Mouse (Mus musculus): ENCODE data around the gene Tmem30b. TPM values are rescaled to one million over a fixed set of nuclear protein-coding genes. Genes with fewer than 3 reads are reported as not detected.
A peak's percentile ranks its signal among the peaks of the same experiment; 100 is the strongest.

Gene Tmem30b
- polyA plus RNA-seq, 1 experiment from 2014 or later, result 15.2 TPM

DNA sequence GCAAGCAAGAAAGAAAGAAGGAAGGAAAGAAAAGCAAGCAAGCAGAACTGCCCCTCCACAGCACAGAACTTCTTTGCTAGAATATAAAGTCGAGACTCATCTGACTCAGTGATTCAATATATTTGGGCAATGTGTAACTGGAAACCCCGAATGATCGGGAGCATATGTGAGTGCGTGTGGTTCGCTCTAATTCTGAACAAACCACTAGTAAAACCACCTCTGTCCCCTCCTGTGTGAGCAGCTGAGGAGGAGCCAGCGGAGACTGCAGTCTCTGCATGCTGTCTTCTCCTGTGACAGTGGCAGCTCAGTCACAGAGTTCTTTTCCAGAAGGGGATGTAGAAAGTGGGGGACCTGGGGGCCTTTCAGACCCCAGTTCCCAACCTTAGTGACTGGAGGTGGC, 31.5 kb downstream of the Tmem30b start:
- H3K9ac ChIP-seq, result no peak overlapping the region
- no peak overlapping the region for H3K27ac ChIP-seq
- H3K27me3 ChIP-seq, result 0 out of 2 replicates have a peak, but pooled peaks cover 7% of the 10 kb centered on the region
- WGBS, result 13% methylated on average over 6 of the region's 6 CpGs
- H3K4me3 ChIP-seq, result no peak overlapping the region
- no peaks in the 10 kb centered on the region for H3K36me3 ChIP-seq
- H3K4me2 ChIP-seq (replicated peaks), result no peak overlapping the region
- H3K4me1 ChIP-seq, result peaks cover 45% of the 10 kb centered on the region
- H3K9me3 ChIP-seq, result no peaks in the 10 kb centered on the region
- ATAC-seq (ENCODE audit: insufficient number of reproducible peaks, insufficient read depth, low FRiP score, low TSS enrichment), result no peak

DNA sequence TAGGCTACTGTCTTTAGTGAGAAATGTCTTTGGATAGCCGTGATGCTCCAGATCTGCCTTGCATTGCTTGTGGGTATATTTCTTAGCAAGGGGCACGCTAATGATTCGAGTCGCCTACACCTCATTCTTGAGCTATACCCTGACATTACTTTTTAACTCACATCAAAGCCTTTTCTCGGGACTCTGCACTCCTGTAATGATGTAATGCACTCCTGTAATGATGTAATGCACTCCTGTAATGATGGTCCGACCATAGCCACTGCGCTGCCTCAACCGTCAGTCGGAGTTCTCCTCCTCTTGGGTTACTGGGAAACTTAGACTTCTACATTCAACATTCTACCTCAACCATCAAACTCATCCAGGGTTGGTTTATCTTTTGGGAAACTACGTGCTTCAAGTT, 32.2 kb downstream of the Tmem30b start:
- Histone ChIP-seq H3K27me3 (0 out of 2 replicates have a peak, but pooled peaks cover 6% of the 10 kb centered on the region), H3K4me2 (replicated peaks) (no peak overlapping the region), H3K9me3 (no peaks in the 10 kb centered on the region), H3K27ac (no peak overlapping the region), H3K4me1 (peaks cover 40% of the 10 kb centered on the region), H3K4me3 (no peak overlapping the region), H3K36me3 (no peaks in the 10 kb centered on the region), H3K9ac (no peak overlapping the region)
- WGBS, result 80% methylated on average over 10 of the region's 10 CpGs
- no peak for ATAC-seq (ENCODE audit: insufficient number of reproducible peaks, insufficient read depth, low FRiP score, low TSS enrichment)

DNA sequence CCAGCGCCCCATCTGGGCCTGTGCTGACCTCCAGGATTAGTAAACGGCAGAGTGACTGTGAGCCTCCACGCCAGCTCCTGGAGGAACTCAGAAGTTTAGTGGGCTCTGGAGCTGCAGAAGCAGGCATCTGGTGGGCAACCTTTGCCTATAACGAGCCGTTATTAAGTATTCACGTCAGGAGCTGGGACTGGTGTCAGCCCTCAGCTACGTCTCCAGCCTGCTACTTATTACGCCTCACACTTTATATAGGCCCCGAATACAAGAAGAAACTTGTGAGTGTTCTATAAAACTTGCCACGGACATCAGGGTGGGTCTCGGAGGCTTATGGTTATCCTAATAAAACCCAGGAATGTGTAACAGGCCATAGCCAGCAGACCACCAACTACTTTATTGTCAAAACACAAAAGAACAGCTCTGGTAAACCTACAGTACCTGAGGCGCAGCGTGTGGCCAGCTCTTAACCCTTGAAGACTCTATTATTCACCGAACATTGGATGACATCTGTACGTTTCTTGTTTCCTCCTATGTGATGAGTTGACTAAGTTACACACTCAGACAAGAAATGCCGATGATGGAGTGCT, 34.6 kb downstream of the Tmem30b start:
- Histone ChIP-seq H3K9ac (no peak overlapping the region), H3K27me3 (no peaks in the 10 kb centered on the region), H3K4me2 (replicated peaks) (no peak overlapping the region; the same call in 1 of the 2 replicates), H3K4me3 (no peak overlapping the region), H3K27ac (peak overlapping the region; percentile 59), H3K9me3 (no peaks in the 10 kb centered on the region), H3K36me3 (no peaks in the 10 kb centered on the region), H3K4me1 (peaks cover 45% of the 10 kb centered on the region)
- no peak for ATAC-seq (ENCODE audit: insufficient number of reproducible peaks, insufficient read depth, low FRiP score, low TSS enrichment)
- 47% methylated on average over 16 of the region's 16 CpGs for WGBS

DNA sequence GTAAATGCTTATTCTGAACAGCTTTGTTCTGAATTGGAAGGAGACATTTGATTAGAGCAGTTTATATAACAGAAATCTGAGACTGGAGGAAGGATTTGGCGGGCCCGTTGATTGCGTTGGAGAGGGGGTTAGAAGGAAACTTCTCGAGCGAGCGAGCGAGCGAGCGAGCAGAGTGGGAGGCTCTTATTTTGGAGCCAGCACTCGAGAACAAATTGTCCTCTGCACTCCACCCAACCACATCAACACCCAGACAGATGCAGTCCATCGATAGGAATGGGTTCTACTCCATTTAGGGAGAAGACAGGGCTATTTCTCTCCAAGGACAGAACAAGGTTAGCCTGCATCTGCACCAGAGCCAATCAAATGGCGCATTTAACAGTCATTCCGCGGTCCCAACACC, 39.1 kb downstream of the Tmem30b start:
- peak overlapping the region; percentile 22; the same call in 1 of the 2 replicates for H3K4me2 ChIP-seq (replicated peaks)
- H3K27me3 ChIP-seq, result no peaks in the 10 kb centered on the region
- no peak overlapping the region for H3K9ac ChIP-seq
- H3K36me3 ChIP-seq, result no peaks in the 10 kb centered on the region
- H3K9me3 ChIP-seq, result no peaks in the 10 kb centered on the region
- H3K4me1 ChIP-seq, result peaks cover 29% of the 10 kb centered on the region
- no peak overlapping the region for H3K4me3 ChIP-seq
- WGBS, result 53% methylated on average over 14 of the region's 14 CpGs
- H3K27ac ChIP-seq, result 0 out of 2 replicates have a peak overlapping the region, but pooled peaks have one; percentile 69
- peak; percentile 7; the same call in 1 of the 2 replicates for ATAC-seq (ENCODE audit: insufficient number of reproducible peaks, insufficient read depth, low FRiP score, low TSS enrichment)

DNA sequence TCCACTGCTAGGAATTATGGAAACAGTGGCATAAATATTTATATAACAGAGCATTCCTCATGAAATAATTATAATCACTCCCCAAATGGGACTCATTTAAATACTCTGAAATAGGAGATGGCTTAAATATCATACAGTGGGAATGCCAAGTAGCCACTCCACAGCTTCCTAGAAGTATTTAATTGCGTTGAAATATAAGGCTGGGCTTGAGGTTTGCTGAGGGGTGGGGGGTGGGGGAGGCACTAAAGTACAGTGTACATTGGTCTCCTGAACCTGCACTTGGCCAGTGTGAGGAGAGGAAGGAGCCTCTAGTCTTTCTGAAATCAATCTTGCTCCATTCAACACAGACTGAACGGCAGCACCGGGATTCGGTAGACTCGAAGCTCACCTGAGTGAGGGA, 39.5 kb downstream of the Tmem30b start:
- 56% methylated on average over 5 of the region's 5 CpGs for WGBS
- Histone ChIP-seq H3K36me3 (no peaks in the 10 kb centered on the region), H3K9me3 (no peaks in the 10 kb centered on the region), H3K9ac (no peak overlapping the region), H3K4me1 (peaks cover 25% of the 10 kb centered on the region), H3K4me3 (no peak overlapping the region), H3K27me3 (no peaks in the 10 kb centered on the region), H3K4me2 (replicated peaks) (peak overlapping the region; percentile 22; the same call in 1 of the 2 replicates), H3K27ac (peak overlapping the region; percentile 69; the same call in 1 of the 2 replicates)
- ATAC-seq (ENCODE audit: insufficient number of reproducible peaks, insufficient read depth, low FRiP score, low TSS enrichment), result peak; percentile 62; the same call in 1 of the 2 replicates

DNA sequence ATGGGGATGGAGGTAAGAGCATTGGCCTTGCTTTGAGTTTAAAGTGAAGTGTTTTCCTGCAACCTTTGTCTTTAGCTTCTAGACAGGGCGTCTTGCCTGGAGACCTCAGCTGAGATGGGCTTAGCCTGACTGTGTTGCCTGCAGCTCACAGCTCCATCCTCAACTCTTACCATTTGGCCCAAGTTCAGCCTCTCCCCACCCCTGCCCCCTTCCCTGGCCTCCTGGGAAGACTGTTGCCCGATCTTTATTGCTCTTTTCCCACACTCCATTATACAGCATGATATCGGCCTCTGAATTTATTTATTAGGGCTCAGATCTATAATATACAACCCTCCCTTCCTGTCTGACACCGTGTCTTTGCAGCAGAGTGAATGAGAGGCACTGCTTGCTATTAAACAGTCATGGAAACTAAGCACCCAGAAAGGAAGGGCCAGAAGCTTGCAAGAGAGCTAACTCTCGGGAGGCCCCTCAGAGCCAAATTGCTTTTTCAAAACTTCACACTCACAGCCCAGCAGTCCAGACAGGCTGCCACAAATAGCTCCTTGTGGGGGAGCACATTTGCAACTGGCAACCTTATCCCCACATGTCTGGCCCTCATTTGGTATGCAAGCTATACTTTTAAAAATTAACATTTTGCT, 45.4 kb downstream of the Tmem30b start:
- H3K9me3 ChIP-seq, result no peaks in the 10 kb centered on the region
- no peak for ATAC-seq (ENCODE audit: insufficient number of reproducible peaks, insufficient read depth, low FRiP score, low TSS enrichment)
- WGBS, result 51% methylated on average over 5 of the region's 5 CpGs
- no peaks in the 10 kb centered on the region for H3K36me3 ChIP-seq
- H3K4me2 ChIP-seq (replicated peaks), result no peak overlapping the region
- H3K4me3 ChIP-seq, result no peak overlapping the region
- no peaks in the 10 kb centered on the region for H3K27me3 ChIP-seq
- no peak overlapping the region for H3K27ac ChIP-seq
- H3K9ac ChIP-seq, result no peak overlapping the region
- peaks cover 15% of the 10 kb centered on the region; the same call in 1 of the 2 replicates for H3K4me1 ChIP-seq

DNA sequence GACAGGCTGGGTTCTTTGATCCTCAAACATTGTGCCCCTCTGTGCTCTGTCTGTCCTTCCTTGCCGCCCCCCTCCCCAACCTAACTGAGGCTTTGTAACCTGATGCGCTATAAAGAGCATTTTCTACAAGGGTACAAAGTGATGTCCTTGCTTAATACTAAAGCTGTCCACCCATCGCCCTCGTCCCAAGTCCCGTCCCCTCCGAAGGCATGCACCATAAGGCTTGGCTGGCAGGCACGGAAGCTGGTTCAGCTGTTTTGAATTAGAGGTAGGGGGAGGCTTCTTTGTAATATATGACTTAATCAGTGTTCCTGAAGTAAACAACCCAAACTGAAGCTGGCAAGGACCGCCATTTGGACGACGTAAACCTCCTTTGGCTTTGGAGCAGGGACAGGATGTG, 51.0 kb downstream of the Tmem30b start:
- Histone ChIP-seq H3K4me1 (peaks cover 12% of the 10 kb centered on the region; the same call in 1 of the 2 replicates), H3K27me3 (no peaks in the 10 kb centered on the region), H3K9ac (no peak overlapping the region), H3K4me2 (replicated peaks) (no peak overlapping the region), H3K36me3 (no peaks in the 10 kb centered on the region), H3K4me3 (no peak overlapping the region), H3K9me3 (no peaks in the 10 kb centered on the region), H3K27ac (no peak overlapping the region)
- ATAC-seq (ENCODE audit: insufficient number of reproducible peaks, insufficient read depth, low FRiP score, low TSS enrichment), result no peak
- WGBS, result 32% methylated on average over 10 of the region's 10 CpGs

DNA sequence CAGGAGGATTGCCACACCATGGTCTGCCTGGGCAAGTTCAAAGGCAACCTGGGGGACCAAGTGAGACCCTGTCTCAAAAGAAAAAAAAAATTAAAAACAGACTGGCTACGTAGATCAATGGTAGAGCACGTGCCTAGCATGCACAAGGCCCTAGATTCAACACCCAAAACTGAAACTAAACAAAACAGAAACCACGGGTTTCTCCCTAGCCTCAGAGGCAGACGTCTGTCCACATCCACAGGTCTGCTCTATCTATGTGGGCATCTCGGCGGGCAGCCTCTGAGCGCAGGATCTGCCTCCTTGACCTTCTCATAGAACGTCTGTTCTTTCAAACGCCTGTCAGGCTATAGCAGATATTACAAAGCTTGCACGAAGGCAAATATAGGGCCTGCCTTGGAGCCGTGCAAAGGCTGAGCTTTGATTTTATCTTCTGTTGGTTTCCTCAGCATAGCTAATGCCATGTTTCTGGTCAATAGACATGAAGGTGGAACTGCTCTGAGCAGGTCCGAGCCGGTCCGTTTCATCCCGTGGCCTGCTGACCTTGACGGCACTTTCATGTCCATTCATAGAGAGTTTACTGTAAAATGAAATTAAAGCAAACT, 52.2 kb downstream of the Tmem30b start:
- no peaks in the 10 kb centered on the region for H3K27me3 ChIP-seq
- H3K27ac ChIP-seq, result no peak overlapping the region
- peaks cover 9% of the 10 kb centered on the region; the same call in 1 of the 2 replicates for H3K4me1 ChIP-seq
- no peak for ATAC-seq (ENCODE audit: insufficient number of reproducible peaks, insufficient read depth, low FRiP score, low TSS enrichment)
- H3K9me3 ChIP-seq, result no peaks in the 10 kb centered on the region
- 74% methylated on average over 16 of the region's 16 CpGs for WGBS
- no peak overlapping the region for H3K4me2 ChIP-seq (replicated peaks)
- no peak overlapping the region for H3K9ac ChIP-seq
- no peak overlapping the region for H3K4me3 ChIP-seq
- no peaks in the 10 kb centered on the region for H3K36me3 ChIP-seq

Other genes with a start within 250 kb of the Tmem30b start
- 13.9 and 14.9 TPM in 2 replicates for gene Prkch, start 38.4 kb upstream of the Tmem30b start, polyA plus RNA-seq (2016; fragmentation: Nextera tagmentation; extraction: Ambion mirVana)